Mouse (Mus musculus): ENCODE results near the gene Sirt4. TPM values are rescaled to one million over a fixed set of nuclear protein-coding genes. Genes with fewer than 3 reads are reported as not detected.

The Sirt4 gene
- total and polyA plus RNA-seq, 3 experiments = 9.3 to 27.5 (median 13.3) TPM

DNA sequence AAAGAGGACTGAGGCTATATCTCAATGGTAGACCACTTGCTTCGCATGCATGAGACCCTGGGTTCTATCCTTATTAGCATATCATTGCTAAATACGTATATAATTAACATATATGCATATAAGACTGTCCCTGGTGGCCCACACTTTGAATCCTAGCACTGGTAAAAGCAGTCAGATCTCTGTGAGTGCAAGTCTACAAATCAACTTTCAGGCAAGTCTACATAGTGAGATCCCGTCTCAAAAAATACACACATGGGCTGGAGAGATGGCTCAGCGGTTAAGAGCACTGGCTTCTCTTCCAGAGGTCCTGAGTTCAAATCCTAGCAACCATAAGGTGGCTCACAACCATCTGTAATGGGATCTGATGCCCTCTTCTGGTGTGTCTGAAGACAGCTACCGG lies 6.6 kb upstream of the Sirt4 start:
- Histone ChIP-seq H3K4me3 (ENCODE audit: low read depth, low read length) (no peak overlapping the region), H3K9me3 (replicated peaks) (no peaks in the 10 kb centered on the region), H3K27me3 (ENCODE audit: insufficient read depth, low read length) (0 out of 2 replicates have a peak, but pooled peaks cover 3% of the 10 kb centered on the region), H3K4me1 (ENCODE audit: insufficient read depth, low read depth, low read length) (peaks cover 41% of the 10 kb centered on the region), H3K36me3 (replicated peaks) (no peaks in the 10 kb centered on the region)
- DNase-seq (ENCODE audit: low spot score) = no peak
- TF ChIP-seq GATA2 (IDR thresholded peaks at IDR 0.05; ENCODE audit: borderline replicate concordance, low read depth, low read length) (no peak), CTCF (IDR thresholded peaks at IDR 0.05; ENCODE audit: low read depth, low read length) (no peak)
- ATAC-seq (ENCODE audit: extremely low read depth, insufficient number of reproducible peaks, low FRiP score, poor library complexity, severe bottlenecking) = no peak

DNA sequence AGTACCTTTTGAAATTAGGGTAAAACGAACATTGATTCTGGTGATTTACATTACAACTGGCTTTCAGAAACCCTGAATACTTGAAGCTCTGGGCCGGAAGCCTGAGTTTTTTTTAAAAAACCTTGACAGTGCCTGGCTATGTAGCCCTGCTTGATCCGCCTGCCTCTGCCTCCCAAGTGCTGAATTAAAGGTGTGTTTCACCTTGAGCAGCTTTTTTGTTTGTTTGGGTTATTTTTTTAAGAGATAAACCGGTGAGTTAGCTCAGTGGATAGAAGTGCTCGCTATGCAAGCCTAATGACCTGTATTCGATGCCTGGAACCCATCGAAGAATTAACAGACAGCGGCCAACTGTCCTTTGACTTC lies 6.1 kb upstream of the Sirt4 start:
- DNase-seq (ENCODE audit: low spot score) (no peak), ATAC-seq (ENCODE audit: extremely low read depth, insufficient number of reproducible peaks, low FRiP score, poor library complexity, severe bottlenecking) (0 out of 2 replicates have a peak, but pooled peaks have one; percentile 1)
- H3K4me1 ChIP-seq (ENCODE audit: insufficient read depth, low read depth, low read length) = peaks cover 43% of the 10 kb centered on the region
- TF ChIP-seq POLR2AphosphoS5 (IDR thresholded peaks at IDR 0.05; ENCODE audit: insufficient replicate concordance, low read depth, low read length) = 0 out of 2 replicates have a peak, but pooled peaks have one; percentile 16
- no peak for TF ChIP-seq TAL1 (conservative IDR thresholded peaks at IDR 0.05; ENCODE audit: low read depth, low read length)
- TF ChIP-seq CTCF (IDR thresholded peaks at IDR 0.05; ENCODE audit: low read depth, low read length) = no peak
- TF ChIP-seq GATA2 (IDR thresholded peaks at IDR 0.05; ENCODE audit: borderline replicate concordance, low read depth, low read length) = no peak
- H3K27me3 ChIP-seq (ENCODE audit: insufficient read depth, low read length) = 0 out of 2 replicates have a peak, but pooled peaks cover 3% of the 10 kb centered on the region
- no peak overlapping the region for H3K4me3 ChIP-seq (ENCODE audit: low read depth, low read length)
- no peaks in the 10 kb centered on the region for H3K36me3 ChIP-seq (replicated peaks)
- H3K9me3 ChIP-seq (replicated peaks) = no peaks in the 10 kb centered on the region

DNA sequence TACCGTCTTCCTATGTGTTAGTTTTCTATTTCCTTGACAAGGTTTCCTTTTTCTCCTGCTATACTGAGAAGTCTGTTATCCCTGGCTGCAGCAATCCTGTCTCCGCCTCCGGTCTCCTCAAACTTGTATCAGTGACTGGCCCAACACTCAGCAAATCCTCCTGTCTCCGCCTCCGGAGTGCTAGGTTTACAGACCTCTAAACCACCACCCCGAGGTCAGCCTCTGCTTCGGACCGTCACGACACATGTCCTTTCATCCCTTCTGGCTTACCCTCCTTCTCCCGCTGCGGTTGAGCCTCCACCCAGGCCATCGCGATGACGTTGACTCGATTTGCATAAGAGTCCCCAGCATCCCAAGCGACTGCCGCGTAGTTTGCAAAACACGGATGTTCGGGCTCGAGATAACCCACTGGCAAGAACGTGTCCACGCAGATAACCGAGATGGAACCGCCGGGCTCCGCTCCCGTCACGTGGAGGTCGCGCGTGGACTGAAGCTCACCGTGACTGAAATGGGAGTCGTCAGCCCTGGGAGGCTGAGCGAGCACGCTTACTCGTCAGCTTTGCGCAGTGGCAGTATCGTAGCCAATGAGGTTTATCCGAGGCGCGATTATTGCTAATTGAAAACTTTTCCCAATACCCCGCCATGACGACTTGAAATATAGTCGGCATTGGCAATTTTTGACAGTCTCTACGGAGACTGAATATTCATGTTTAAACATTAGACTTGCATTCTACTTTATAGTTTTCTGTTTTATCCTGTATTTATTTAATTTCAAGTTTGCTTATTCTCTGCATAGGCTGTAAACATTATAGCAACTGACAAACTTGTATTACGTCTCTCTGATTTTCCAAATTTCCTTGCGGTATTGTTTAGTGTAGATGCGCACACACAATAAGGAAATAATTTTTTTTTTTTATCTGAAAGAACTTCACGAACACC lies 5.4 kb upstream of the Sirt4 start:
- Histone ChIP-seq H3K4me3 (ENCODE audit: low read depth, low read length) (peak overlapping the region; percentile 62; the same call in 1 of the 2 replicates), H3K4me1 (ENCODE audit: insufficient read depth, low read depth, low read length) (peaks cover 45% of the 10 kb centered on the region), H3K36me3 (replicated peaks) (no peaks in the 10 kb centered on the region), H3K27me3 (ENCODE audit: insufficient read depth, low read length) (0 out of 2 replicates have a peak, but pooled peaks cover 3% of the 10 kb centered on the region), H3K9me3 (replicated peaks) (no peaks in the 10 kb centered on the region)
- ATAC-seq (ENCODE audit: extremely low read depth, insufficient number of reproducible peaks, low FRiP score, poor library complexity, severe bottlenecking) (peak; percentile 65), DNase-seq (ENCODE audit: low spot score) (peak; percentile 70)
- no peak for TF ChIP-seq CTCF (IDR thresholded peaks at IDR 0.05; ENCODE audit: low read depth, low read length)
- no peak for TF ChIP-seq GATA1 (IDR thresholded peaks at IDR 0.05; ENCODE audit: borderline replicate concordance, low read length)
- no peak for TF ChIP-seq TAL1 (conservative IDR thresholded peaks at IDR 0.05; ENCODE audit: low read depth, low read length)
- TF ChIP-seq GATA2 (IDR thresholded peaks at IDR 0.05; ENCODE audit: borderline replicate concordance, low read depth, low read length) = no peak
- TF ChIP-seq POLR2AphosphoS5 (IDR thresholded peaks at IDR 0.05; ENCODE audit: insufficient replicate concordance, low read depth, low read length) = peak; percentile 100

DNA sequence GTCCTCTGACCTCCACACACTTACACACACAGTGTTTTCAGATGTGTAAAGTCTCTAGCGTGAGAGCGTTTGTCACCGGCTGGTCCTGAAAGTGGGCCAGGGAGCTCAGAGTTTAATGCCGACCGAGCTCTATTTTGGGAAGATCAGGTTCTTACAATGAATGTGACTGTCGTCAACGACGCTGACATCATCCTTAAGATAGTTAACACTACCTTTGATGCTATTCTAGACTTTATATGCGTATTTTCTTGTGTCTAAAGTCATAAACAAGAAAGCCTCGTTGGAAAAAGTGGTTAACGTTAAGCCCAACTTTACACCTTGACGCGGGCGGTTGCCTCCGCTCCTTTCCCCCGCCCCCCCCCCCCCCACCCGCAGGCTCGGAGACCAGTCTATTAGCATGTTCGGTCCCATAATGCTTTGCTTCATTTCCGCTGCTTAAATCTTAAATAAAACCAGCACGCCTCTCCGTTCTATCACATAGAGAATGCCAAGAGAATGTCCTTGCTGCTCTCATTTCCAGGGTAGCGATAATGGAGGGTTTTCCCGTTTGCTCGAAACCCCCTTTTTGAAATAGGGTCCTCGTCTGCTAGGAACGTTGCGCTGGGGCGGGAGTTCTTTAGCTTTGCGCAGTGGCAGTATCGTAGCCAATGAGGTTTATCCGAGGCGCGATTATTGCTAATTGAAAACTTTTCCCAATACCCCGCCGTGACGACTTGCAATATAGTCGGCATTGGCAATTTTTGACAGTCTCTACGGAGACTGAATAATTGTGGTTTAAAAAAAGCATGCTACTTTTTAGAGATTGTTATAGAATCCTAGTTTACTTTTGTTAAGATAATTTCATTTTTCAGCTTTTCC lies 4.5 kb upstream of the Sirt4 start:
- ATAC-seq (ENCODE audit: extremely low read depth, insufficient number of reproducible peaks, low FRiP score, poor library complexity, severe bottlenecking) (peak; percentile 38), DNase-seq (ENCODE audit: low spot score) (peak; percentile 57)
- TF ChIP-seq CTCF (IDR thresholded peaks at IDR 0.05; ENCODE audit: low read depth, low read length) = no peak
- TF ChIP-seq TAL1 (conservative IDR thresholded peaks at IDR 0.05; ENCODE audit: low read depth, low read length) = no peak
- TF ChIP-seq POLR2AphosphoS5 (IDR thresholded peaks at IDR 0.05; ENCODE audit: insufficient replicate concordance, low read depth, low read length) = no peak
- TF ChIP-seq GATA1 (IDR thresholded peaks at IDR 0.05; ENCODE audit: borderline replicate concordance, low read length) = no peak
- TF ChIP-seq GATA2 (IDR thresholded peaks at IDR 0.05; ENCODE audit: borderline replicate concordance, low read depth, low read length) = no peak
- Histone ChIP-seq H3K27me3 (ENCODE audit: insufficient read depth, low read length) (no peaks in the 10 kb centered on the region), H3K9me3 (replicated peaks) (no peaks in the 10 kb centered on the region), H3K4me3 (ENCODE audit: low read depth, low read length) (peak overlapping the region; percentile 28; the same call in 1 of the 2 replicates), H3K4me1 (ENCODE audit: insufficient read depth, low read depth, low read length) (peaks cover 51% of the 10 kb centered on the region), H3K36me3 (replicated peaks) (no peaks in the 10 kb centered on the region)

DNA sequence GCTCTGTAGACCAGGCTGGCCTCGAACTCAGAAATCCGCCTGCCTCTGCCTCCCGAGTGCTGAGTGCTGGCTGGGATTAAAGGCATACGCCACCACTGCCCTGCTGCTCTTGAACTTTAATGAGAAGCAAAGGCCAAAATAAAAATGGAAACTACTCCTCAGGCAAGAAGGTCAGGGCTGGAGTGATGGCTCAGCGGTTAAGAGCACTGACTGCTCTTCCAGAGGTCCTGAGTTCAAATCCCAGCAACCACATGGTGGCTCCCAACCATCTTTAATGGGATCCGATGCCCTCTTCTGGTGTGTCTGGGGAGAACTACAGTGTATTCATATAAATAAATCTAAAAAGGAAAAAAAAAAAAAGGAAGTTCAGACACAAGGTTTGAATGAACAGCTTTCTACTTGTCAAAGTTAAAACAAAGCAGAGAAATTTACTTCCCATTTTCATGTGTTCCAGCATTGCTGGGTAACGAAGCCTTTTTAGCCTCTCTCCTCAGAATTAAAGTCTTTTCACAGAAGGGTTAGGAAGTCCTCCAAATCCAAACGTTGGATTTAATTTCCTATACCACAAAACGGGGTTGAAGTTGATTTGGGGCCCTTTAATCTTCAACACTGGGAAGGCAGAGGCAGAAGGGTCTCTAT lies 3.5 kb upstream of the Sirt4 start:
- no peak for TF ChIP-seq GATA2 (IDR thresholded peaks at IDR 0.05; ENCODE audit: borderline replicate concordance, low read depth, low read length)
- TF ChIP-seq GATA1 (IDR thresholded peaks at IDR 0.05; ENCODE audit: borderline replicate concordance, low read length) = no peak
- TF ChIP-seq TAL1 (conservative IDR thresholded peaks at IDR 0.05; ENCODE audit: low read depth, low read length) = no peak
- no peak for TF ChIP-seq POLR2AphosphoS5 (IDR thresholded peaks at IDR 0.05; ENCODE audit: insufficient replicate concordance, low read depth, low read length)
- no peak for TF ChIP-seq CTCF (IDR thresholded peaks at IDR 0.05; ENCODE audit: low read depth, low read length)
- no peak for ATAC-seq (ENCODE audit: extremely low read depth, insufficient number of reproducible peaks, low FRiP score, poor library complexity, severe bottlenecking)
- Histone ChIP-seq H3K36me3 (replicated peaks) (peaks cover 1% of the 10 kb centered on the region), H3K4me3 (ENCODE audit: low read depth, low read length) (no peak overlapping the region), H3K4me1 (ENCODE audit: insufficient read depth, low read depth, low read length) (peaks cover 52% of the 10 kb centered on the region), H3K27me3 (ENCODE audit: insufficient read depth, low read length) (no peaks in the 10 kb centered on the region), H3K9me3 (replicated peaks) (no peaks in the 10 kb centered on the region)
- no peak for DNase-seq (ENCODE audit: low spot score)

Data from G1E (cell line).